9 mouse cellular contexts compared by ENCODE assay signal in genomic region chr7:139309106-139309505, GRCm38 (mm10).
DNase-seq lines count a peak whose midpoint lies in the region; ATAC-seq lines count a peak whose summit lies in the region.
"Had no signal": no experiment of that assay in that cellular context is flagged by ENCODE, and none has a peak within 500 bp of the region (broad histone marks: within the 10 kb centered on the region; RNA-seq: fewer than 3 reads in every experiment).

No protein-coding gene starts in this region.

- peaks cover 12% of the 10 kb centered on the region for H3K4me1 ChIP-seq in hindbrain, embryonic 12.5 days
- H3K4me1 ChIP-seq in hindbrain, embryonic 11.5 days (replicated peaks; ENCODE audit: control insufficient read depth, insufficient read depth, low read length) = no peaks in the 10 kb centered on the region

- intact Hi-C loops in heart, postnatal 25 days (cut with DNase I) = loop anchor here (2.0 kb wide), 1 partner anchor 58 kb away; no protein-coding TSS in a partner anchor

- H3K4me3 ChIP-seq in hindbrain, embryonic 12.5 days = no peak overlapping the region
- no peak overlapping the region for H3K4me3 ChIP-seq in hindbrain, embryonic 11.5 days (ENCODE audit: low read depth, low read length)
- H3K4me3 ChIP-seq: midbrain, embryonic 12.5 days had no signal

- WGBS in hindbrain, embryonic 12.5 days = 46% methylated on average over 2 of the region's 2 CpGs
- 59% methylated on average over 2 of the region's 2 CpGs for WGBS in hindbrain, embryonic 11.5 days

- H3K27me3 ChIP-seq in hindbrain, embryonic 12.5 days = peaks cover 10% of the 10 kb centered on the region; the same call in 1 of the 2 replicates
- H3K27me3 ChIP-seq in hindbrain, embryonic 11.5 days (ENCODE audit: control insufficient read depth, insufficient read depth, low read length) = no peaks in the 10 kb centered on the region

- H3K4me2 ChIP-seq in hindbrain, embryonic 12.5 days (replicated peaks) = no peak overlapping the region
- no peak overlapping the region for H3K4me2 ChIP-seq in hindbrain, embryonic 11.5 days (replicated peaks; ENCODE audit: low read depth, low read length)
- H3K4me2 ChIP-seq: midbrain, embryonic 12.5 days had no signal

- H3K9me3 ChIP-seq in hindbrain, embryonic 12.5 days (replicated peaks) = no peaks in the 10 kb centered on the region
- no peaks in the 10 kb centered on the region for H3K9me3 ChIP-seq in hindbrain, embryonic 11.5 days (ENCODE audit: control insufficient read depth, low read length)
- H3K9me3 ChIP-seq: midbrain, embryonic 12.5 days had no signal

- no peak for ATAC-seq in hindbrain, embryonic 12.5 days (ENCODE audit: low FRiP score)
- ATAC-seq in hindbrain, embryonic 11.5 days (ENCODE audit: low FRiP score) = no peak
- ATAC-seq in CD4-positive, CD25-positive, alpha-beta regulatory T cell, adult 4 months = no peak
- no peak for ATAC-seq in granulocyte monocyte progenitor cell, adult 5-6 weeks (replicated peaks; ENCODE audit: poor library complexity, severe bottlenecking)

- H3K9ac ChIP-seq in hindbrain, embryonic 12.5 days = peak overlapping the region; percentile 23; the same call in 1 of the 2 replicates
- H3K9ac ChIP-seq in hindbrain, embryonic 11.5 days (ENCODE audit: low read depth, low read length) = no peak overlapping the region
- H3K9ac ChIP-seq: midbrain, embryonic 12.5 days had no signal

- no peaks in the 10 kb centered on the region for H3K36me3 ChIP-seq in hindbrain, embryonic 12.5 days
- H3K36me3 ChIP-seq in hindbrain, embryonic 11.5 days (ENCODE audit: control insufficient read depth, insufficient read depth, low read length) = no peaks in the 10 kb centered on the region
- H3K36me3 ChIP-seq: midbrain, embryonic 12.5 days had no signal

- no peak for DNase-seq in hindbrain, embryonic 11.5 days (ENCODE audit: low spot score)
- DNase-seq in embryo, embryonic 11 days = peak; percentile 20
- peak; percentile 90 for DNase-seq in heart, postnatal 25 days (ENCODE audit: low spot score)
- DNase-seq in lung, postnatal 25 days (ENCODE audit: low spot score) = peak; percentile 62
- no peak for DNase-seq in thymus, adult 18-20 months

- H3K27ac ChIP-seq in hindbrain, embryonic 12.5 days = no peak overlapping the region
- H3K27ac ChIP-seq in hindbrain, embryonic 11.5 days (ENCODE audit: low read depth, low read length) = no peak overlapping the region
- H3K27ac ChIP-seq: midbrain, embryonic 12.5 days had no signal

Comparison
In these comparisons a context has a peak if more than half of its experiments do, and no peak if none do; other contexts are left out.
1. DNase-seq: peak in embryo, embryonic 11 days (single experiment), heart, postnatal 25 days (single experiment) and lung, postnatal 25 days (single experiment); none in hindbrain, embryonic 11.5 days (single experiment) and thymus, adult 18-20 months (0 of 2).